Mouse (Mus musculus) heart, adult 9 months (tissue): ENCODE measurements around the gene Nr0b1.

Experiments
- DNase-seq, 2 experiments: peaks; one replicate each; pipeline ENCODE4 v3.0.0; 2022; ENCODE audit warnings: low spot score in 2 of 2

Gene Nr0b1

DNA sequence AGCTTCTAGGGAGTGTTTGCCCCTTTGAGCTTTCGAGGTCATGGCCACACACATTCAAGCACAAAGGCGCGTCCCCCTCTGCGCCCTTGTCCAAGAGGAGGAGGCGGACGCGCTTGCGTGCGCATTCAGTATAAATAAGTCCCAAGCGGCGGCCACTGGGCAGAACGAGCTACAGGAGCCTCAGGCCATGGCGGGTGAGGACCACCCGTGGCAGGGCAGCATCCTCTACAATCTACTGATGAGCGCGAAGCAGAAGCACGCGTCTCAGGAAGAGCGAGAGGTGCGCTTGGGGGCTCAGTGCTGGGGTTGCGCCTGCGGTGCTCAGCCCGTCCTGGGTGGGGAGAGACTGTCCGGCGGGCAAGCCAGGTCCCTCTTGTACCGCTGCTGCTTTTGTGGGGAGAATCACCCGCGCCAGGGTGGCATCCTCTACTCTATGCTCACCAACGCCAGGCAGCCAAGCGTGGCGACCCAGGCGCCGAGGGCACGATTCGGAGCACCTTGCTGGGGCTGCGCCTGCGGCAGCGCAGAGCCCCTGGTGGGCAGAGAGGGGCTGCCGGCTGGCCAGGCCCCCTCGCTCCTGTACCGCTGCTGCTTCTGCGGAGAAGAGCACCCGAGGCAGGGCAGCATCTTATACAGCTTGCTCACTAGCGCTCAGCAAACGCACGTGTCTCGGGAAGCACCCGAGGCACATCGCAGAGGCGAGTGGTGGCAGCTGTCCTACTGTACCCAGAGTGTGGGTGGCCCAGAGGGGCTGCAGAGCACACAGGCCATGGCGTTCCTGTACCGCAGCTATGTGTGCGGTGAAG is at the start of gene Nr0b1:
Gene Nr0b1, plus strand, starts transcription at position 151 of the 806 bp plus-strand sequence.
- DNase-seq, result no peak

GRCm38 (mm10) chrX:86187250-86187649 is 4.3 kb upstream of the Nr0b1 start:
- no peak for DNase-seq

GRCm38 (mm10) chrX:86192420-86192994 is 943 bp downstream of the Nr0b1 start:
- no peak for DNase-seq

GRCm38 (mm10) chrX:86193386-86193785 is 1.8 kb downstream of the Nr0b1 start:
- no peak for DNase-seq

DNA sequence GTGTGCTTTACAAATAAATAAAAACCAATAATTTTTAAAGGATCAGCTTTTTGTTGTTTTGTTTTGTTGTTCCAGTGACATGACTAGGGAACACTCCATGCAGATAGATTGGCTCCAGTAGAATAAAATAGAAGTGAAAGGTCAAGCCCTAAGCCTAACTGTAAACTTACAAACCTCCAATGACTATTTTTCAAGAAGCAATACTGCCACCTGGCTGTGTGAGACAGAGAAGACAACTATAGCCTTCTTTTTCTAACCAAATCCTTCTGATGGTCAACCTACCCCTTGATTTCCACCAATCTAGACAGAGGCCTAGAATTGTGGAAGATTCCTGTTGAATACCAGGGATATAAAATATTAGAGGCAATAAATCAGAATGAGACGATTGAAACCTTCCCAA is 45.7 kb downstream of the Nr0b1 start:
- no peak for DNase-seq
